Mouse (Mus musculus): ENCODE results near the gene Olfr61.
"Not testable (repeated sequence)": the region's sequence is repeated elsewhere in the genome, so short reads cannot be mapped to it uniquely, and the experiment has no call there.

GRCm38 (mm10) chr7:140628670-140629069, at the start of gene Olfr61:
- TF ChIP-seq EP300, CTCF (IDR thresholded peaks at IDR 0.05; ENCODE audit: low read depth): not testable (repeated sequence)
